Mouse (Mus musculus): ENCODE results near the gene St13. TPM values are rescaled to one million over a fixed set of nuclear protein-coding genes. Genes with fewer than 3 reads are reported as not detected.

The St13 gene
- total RNA-seq, 2 experiments from 2014 or later = 160 to 163 TPM

- no peak for DNase-seq (ENCODE audit: low spot score in 2 of 2)
Observed at GRCm38 (mm10) chr15:81324979-81325378, 74.9 kb downstream of the St13 start.

DNA sequence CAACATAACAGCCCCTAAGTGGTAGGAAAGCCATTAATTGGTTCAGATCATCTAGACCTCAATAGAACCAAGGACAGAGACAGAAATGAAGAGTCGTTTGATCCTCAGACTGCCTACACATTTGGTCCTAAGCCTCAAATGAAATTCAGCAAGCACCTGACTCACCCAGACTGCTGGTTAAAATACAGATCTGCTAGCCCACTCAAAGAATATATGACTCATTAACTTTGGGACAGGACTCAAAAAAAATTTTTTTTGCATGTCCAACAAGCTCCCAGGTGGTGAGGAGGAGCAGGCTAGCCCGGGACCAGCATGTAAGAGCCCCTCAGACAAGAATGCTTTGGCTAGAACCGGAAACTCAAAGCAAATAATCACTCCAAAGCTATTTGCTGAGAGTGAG lies 79.7 kb downstream of the St13 start:
- no peak for DNase-seq (ENCODE audit: low spot score in 2 of 2)

- DNase-seq (ENCODE audit: low spot score in 2 of 2) = no peak
Observed at GRCm38 (mm10) chr15:81319462-81319861, 80.4 kb downstream of the St13 start.

- no peak for DNase-seq (ENCODE audit: low spot score in 2 of 2)
Observed at GRCm38 (mm10) chr15:81313928-81314327, 85.9 kb downstream of the St13 start.

Other genes with a start within 250 kb of the St13 start
- 10 to 100 TPM; 54.1 to 55.7 TPM for gene Mrtfa, start 209.3 kb downstream of the St13 start, total RNA-seq (2021)
- gene Mchr1, start 164.6 kb downstream of the St13 start, total RNA-seq (2021) = 1 to 10 TPM; 2.7 to 3.9 TPM
- gene Slc25a17, start 39.3 kb downstream of the St13 start, total RNA-seq (2021) = 10 to 100 TPM; 30.8 to 33.4 TPM
- gene Xpnpep3, start 61 bp upstream of the St13 start, total RNA-seq (2021) = 10 to 100 TPM; 11.5 to 14.6 TPM
- gene Dnajb7, start 8.2 kb upstream of the St13 start, total RNA-seq (2021) = not detected
- gene Rbx1, start 66.2 kb upstream of the St13 start, total RNA-seq (2021) = 100 to 1,000 TPM; 126 to 134 TPM
- gene Ep300, start 185.3 kb upstream of the St13 start, total RNA-seq (2021) = 10 to 100 TPM; 41.8 to 45.3 TPM

All from gastrocnemius, postnatal 4 days (tissue).